Mouse (Mus musculus): ENCODE measurements at regions not wholly inside any gene's neighbourhood (a gene's known extent, or its start where the extent isn't known, plus 50 kb on each side); places are given as distances from the start of the nearest gene placed in this dataset.
"Not testable (repeated sequence)": the region's sequence is repeated elsewhere in the genome, so short reads cannot be mapped to it uniquely, and the experiment has no call there.

DNA sequence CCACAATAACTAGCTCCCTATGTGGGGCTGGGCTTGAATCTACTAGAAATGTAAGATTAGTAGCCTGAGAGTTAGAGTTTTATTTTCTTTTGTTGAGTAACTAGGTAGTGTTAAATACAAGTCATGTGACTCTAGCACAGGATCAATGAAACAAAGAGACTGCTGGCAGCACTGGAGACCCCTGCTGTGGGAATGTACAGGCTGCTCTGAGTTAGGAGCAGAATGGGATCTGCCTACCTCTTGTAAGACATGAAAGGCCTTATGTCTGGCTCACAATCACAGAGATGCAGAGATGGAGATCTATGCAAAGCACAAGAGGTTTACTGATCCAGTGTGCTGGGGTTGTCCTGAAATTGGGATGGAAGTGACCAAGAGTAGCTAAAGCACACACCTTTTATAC is 193.9 kb upstream of the Kcnmb2 start:
- not testable (repeated sequence) for H3K4me1 ChIP-seq; H3K4me3 ChIP-seq (replicated peaks); H3K27ac ChIP-seq; H3K9me3 ChIP-seq; H3K4me2 ChIP-seq; H3K36me3 ChIP-seq (replicated peaks); ATAC-seq (ENCODE audit: low FRiP score); H3K9ac ChIP-seq; H3K27me3 ChIP-seq

DNA sequence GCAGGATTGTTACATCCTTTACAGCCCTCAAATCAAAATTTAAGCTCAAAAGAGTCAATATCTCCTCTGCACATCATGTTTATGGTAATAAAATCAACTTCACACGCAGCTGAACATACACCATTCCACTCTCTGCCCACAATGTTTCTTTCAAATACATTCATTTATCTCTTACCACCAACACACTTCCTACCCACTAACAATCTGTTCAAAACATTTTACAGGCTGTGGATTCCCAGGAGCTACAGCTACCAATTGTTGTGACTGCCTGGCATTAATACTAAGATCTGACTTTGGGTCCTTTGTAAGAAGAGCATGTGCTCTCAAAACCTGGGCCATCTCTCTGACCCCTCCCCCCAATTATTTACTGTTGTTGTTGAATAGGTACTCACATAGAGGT is 161.0 kb upstream of the Kcnmb2 start:
- Histone ChIP-seq H3K36me3 (replicated peaks) (no peaks in the 10 kb centered on the region), H3K27me3 (no peaks in the 10 kb centered on the region), H3K4me3 (replicated peaks) (no peak overlapping the region), H3K4me2 (no peak overlapping the region), H3K9me3 (no peaks in the 10 kb centered on the region), H3K9ac (no peak overlapping the region), H3K27ac (no peak overlapping the region), H3K4me1 (no peaks in the 10 kb centered on the region)
- WGBS: 72% methylated on average over 1 of the region's 1 CpGs
- ATAC-seq (ENCODE audit: low FRiP score): no peak

- H3K4me3 ChIP-seq (replicated peaks): no peak overlapping the region
- no peak for ATAC-seq (ENCODE audit: low FRiP score)
- WGBS: 89% methylated on average over 4 of the region's 4 CpGs
- no peak overlapping the region for H3K9ac ChIP-seq
- H3K27me3 ChIP-seq: no peaks in the 10 kb centered on the region
- no peak overlapping the region for H3K4me2 ChIP-seq
- no peaks in the 10 kb centered on the region for H3K36me3 ChIP-seq (replicated peaks)
- H3K9me3 ChIP-seq: no peaks in the 10 kb centered on the region
- H3K27ac ChIP-seq: no peak overlapping the region
- H3K4me1 ChIP-seq: no peaks in the 10 kb centered on the region
These were observed 146.4 kb upstream of the Kcnmb2 start for GRCm38 (mm10) chr3:31755881-31756280.

DNA sequence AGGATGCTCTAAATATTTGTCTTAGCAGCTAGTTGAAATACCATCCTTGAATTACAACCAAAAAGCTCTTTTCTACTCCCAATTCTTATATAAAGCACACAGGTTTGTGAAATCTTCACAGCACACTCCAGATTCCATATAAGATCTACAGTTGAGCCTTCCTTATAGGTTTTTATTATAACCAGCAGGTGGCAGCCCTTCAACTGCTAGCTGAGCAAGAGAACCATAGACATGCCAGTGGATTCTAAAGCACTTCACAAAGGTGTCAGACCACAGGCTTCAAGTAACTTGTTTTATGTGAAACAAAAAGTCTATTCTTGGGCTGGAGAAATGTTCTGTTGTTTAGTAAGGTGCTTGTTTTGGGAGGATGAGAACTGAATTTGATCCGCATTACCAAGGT is 133.1 kb upstream of the Kcnmb2 start:
- no peaks in the 10 kb centered on the region for H3K9me3 ChIP-seq
- no peaks in the 10 kb centered on the region for H3K27me3 ChIP-seq
- no peak overlapping the region for H3K4me2 ChIP-seq
- H3K9ac ChIP-seq: no peak overlapping the region
- no peaks in the 10 kb centered on the region for H3K4me1 ChIP-seq
- H3K36me3 ChIP-seq (replicated peaks): no peaks in the 10 kb centered on the region
- H3K4me3 ChIP-seq (replicated peaks): no peak overlapping the region
- no peak overlapping the region for H3K27ac ChIP-seq
- WGBS: 90% methylated on average over 1 of the region's 1 CpGs
- no peak for ATAC-seq (ENCODE audit: low FRiP score)

DNA sequence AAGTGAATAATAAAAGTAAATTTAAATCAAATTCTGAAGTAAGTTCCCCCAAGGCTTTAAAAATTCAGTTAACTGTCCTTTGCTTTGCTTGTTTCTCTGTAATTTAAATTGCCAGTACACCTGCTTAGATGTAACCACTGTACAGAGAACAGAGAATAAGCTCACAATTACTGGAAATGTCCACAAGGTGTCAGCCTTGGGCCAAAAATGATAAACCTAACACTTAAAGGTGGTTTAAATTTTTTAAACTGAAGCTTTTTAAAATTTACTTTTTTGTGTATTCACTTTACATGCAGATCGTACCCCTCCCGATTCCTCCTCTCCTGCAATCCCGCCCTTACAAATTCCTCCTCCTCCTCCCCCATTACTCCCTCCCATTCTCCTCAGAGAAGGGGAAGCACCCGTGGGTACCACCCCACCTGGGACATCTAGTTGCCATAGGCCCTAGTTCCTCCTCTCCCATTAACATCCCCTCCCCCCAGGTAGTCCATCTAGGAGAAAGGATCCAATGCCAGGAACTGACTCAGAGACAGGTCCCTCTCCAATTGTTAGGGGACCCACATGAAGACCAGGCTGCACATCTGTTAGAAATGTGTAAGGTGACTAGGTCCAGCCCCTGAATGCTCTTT is 111.9 kb upstream of the Kcnmb2 start:
- Histone ChIP-seq H3K9me3 (no peaks in the 10 kb centered on the region), H3K4me3 (replicated peaks) (no peak overlapping the region), H3K27ac (no peak overlapping the region), H3K4me2 (no peak overlapping the region), H3K36me3 (replicated peaks) (no peaks in the 10 kb centered on the region), H3K27me3 (no peaks in the 10 kb centered on the region), H3K9ac (no peak overlapping the region), H3K4me1 (no peaks in the 10 kb centered on the region; the same call in 1 of the 2 replicates)
- 33% methylated on average over 4 of the region's 4 CpGs for WGBS
- ATAC-seq (ENCODE audit: low FRiP score): peak; percentile 58; the same call in 1 of the 2 replicates

- no peak for ATAC-seq (ENCODE audit: low FRiP score)
- H3K9ac ChIP-seq: no peak overlapping the region
- no peak overlapping the region for H3K27ac ChIP-seq
- no peaks in the 10 kb centered on the region for H3K9me3 ChIP-seq
- H3K4me3 ChIP-seq (replicated peaks): no peak overlapping the region
- 90% methylated on average over 8 of the region's 8 CpGs for WGBS
- H3K27me3 ChIP-seq: no peaks in the 10 kb centered on the region
- no peaks in the 10 kb centered on the region for H3K36me3 ChIP-seq (replicated peaks)
- no peak overlapping the region for H3K4me2 ChIP-seq
- H3K4me1 ChIP-seq: no peaks in the 10 kb centered on the region; the same call in 1 of the 2 replicates
These were observed 108.8 kb upstream of the Kcnmb2 start for GRCm38 (mm10) chr3:31793466-31794040.

DNA sequence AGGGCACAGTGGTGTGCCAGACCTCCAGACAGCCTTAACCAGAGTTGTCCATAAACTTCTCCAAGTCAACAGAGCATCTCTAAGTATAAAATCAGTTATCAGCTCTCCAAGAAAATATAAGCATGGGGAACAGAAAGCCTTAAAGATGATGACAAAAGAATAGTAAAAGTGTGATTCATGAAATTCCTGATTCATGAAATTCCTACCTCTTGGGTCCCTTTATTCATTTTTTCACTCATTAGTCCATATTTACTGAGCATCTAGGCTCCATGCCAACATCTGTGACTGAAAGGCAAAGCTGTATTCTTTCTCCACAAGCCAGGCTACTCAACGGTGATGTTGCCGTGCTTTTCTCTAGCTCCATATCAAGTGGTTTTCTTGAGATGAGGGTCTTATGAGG is 105.7 kb upstream of the Kcnmb2 start:
- H3K27me3 ChIP-seq: no peaks in the 10 kb centered on the region
- H3K9me3 ChIP-seq: no peaks in the 10 kb centered on the region
- no peak overlapping the region for H3K4me2 ChIP-seq
- no peaks in the 10 kb centered on the region for H3K36me3 ChIP-seq (replicated peaks)
- WGBS: 93% methylated on average over 2 of the region's 2 CpGs
- no peak overlapping the region for H3K9ac ChIP-seq
- no peaks in the 10 kb centered on the region for H3K4me1 ChIP-seq
- no peak overlapping the region for H3K27ac ChIP-seq
- no peak for ATAC-seq (ENCODE audit: low FRiP score)
- no peak overlapping the region for H3K4me3 ChIP-seq (replicated peaks)

- H3K36me3 ChIP-seq (replicated peaks): no peaks in the 10 kb centered on the region
- 82% methylated on average over 4 of the region's 4 CpGs for WGBS
- no peaks in the 10 kb centered on the region for H3K27me3 ChIP-seq
- H3K4me3 ChIP-seq (replicated peaks): no peak overlapping the region
- H3K9ac ChIP-seq: no peak overlapping the region
- no peak for ATAC-seq (ENCODE audit: low FRiP score)
- H3K4me2 ChIP-seq: no peak overlapping the region
- no peak overlapping the region for H3K27ac ChIP-seq
- H3K9me3 ChIP-seq: no peaks in the 10 kb centered on the region
- H3K4me1 ChIP-seq: no peaks in the 10 kb centered on the region
These were observed 103.1 kb upstream of the Kcnmb2 start for GRCm38 (mm10) chr3:31799192-31799591.

- no peak overlapping the region for H3K4me3 ChIP-seq (replicated peaks)
- no peak overlapping the region for H3K9ac ChIP-seq
- WGBS: 71% methylated on average over 5 of the region's 5 CpGs
- no peaks in the 10 kb centered on the region for H3K27me3 ChIP-seq
- H3K9me3 ChIP-seq: no peaks in the 10 kb centered on the region
- H3K4me1 ChIP-seq: no peaks in the 10 kb centered on the region
- no peaks in the 10 kb centered on the region for H3K36me3 ChIP-seq (replicated peaks)
- ATAC-seq (ENCODE audit: low FRiP score): no peak
- H3K27ac ChIP-seq: no peak overlapping the region
- no peak overlapping the region for H3K4me2 ChIP-seq
These were observed 98.3 kb upstream of the Kcnmb2 start for GRCm38 (mm10) chr3:31804038-31804437.

DNA sequence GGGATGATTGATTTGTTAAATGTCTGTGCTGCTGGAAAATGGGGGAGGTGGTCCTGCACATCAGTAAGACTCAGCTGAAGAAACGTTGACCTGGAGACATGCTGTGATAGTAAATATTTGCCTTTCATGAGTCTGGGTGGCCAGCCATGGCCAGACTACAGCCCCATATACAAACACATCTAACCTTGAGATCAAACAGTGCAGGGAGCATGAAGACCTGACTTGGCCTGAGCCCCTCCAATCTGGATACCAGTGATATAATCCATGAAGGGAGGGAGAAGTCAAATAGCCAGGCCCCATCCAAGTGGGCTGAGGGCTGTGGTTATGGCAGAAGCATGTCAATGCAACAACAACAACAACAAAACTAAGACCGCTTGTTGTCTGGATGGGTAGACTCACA is 94.6 kb upstream of the Kcnmb2 start:
- no peak overlapping the region for H3K4me2 ChIP-seq
- H3K36me3 ChIP-seq (replicated peaks): no peaks in the 10 kb centered on the region
- no peaks in the 10 kb centered on the region for H3K9me3 ChIP-seq
- no peaks in the 10 kb centered on the region for H3K4me1 ChIP-seq
- no peak overlapping the region for H3K9ac ChIP-seq
- no peak overlapping the region for H3K27ac ChIP-seq
- no peaks in the 10 kb centered on the region for H3K27me3 ChIP-seq
- no peak overlapping the region for H3K4me3 ChIP-seq (replicated peaks)
- no peak for ATAC-seq (ENCODE audit: low FRiP score)
- 81% methylated on average over 2 of the region's 2 CpGs for WGBS

GRCm38 (mm10) chr3:31809131-31809530 is 93.2 kb upstream of the Kcnmb2 start:
- not testable (repeated sequence) for H3K4me1 ChIP-seq; H3K9me3 ChIP-seq; ATAC-seq (ENCODE audit: low FRiP score); H3K4me3 ChIP-seq (replicated peaks); H3K27me3 ChIP-seq; H3K4me2 ChIP-seq; H3K27ac ChIP-seq; H3K36me3 ChIP-seq (replicated peaks); H3K9ac ChIP-seq
- 95% methylated on average over 13 of the region's 13 CpGs for WGBS

DNA sequence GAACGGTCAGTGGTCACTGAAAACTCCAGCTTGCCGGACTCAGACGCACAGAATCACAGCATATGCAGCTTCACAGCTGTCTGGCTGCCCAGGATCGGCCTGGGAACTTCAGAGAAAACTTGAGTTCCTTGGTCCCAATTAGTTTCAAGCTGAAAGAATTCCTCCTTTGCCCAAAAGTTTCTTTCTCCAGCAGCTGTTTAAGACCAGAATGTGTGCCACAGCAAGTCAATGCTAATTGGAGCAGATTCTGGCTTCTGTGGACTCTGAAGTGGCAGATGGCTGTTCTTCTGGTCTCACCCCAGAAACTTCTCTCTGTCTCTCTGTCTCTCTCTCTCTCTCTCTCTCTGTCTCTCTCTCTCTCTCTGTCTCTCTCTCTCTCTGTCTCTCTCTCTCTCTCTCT is 91.1 kb upstream of the Kcnmb2 start:
- no peak overlapping the region for H3K27ac ChIP-seq
- H3K27me3 ChIP-seq: no peaks in the 10 kb centered on the region
- no peak for ATAC-seq (ENCODE audit: low FRiP score)
- no peaks in the 10 kb centered on the region for H3K9me3 ChIP-seq
- no peak overlapping the region for H3K9ac ChIP-seq
- 74% methylated on average over 4 of the region's 4 CpGs for WGBS
- no peak overlapping the region for H3K4me3 ChIP-seq (replicated peaks)
- no peaks in the 10 kb centered on the region for H3K36me3 ChIP-seq (replicated peaks)
- no peak overlapping the region for H3K4me2 ChIP-seq
- no peaks in the 10 kb centered on the region for H3K4me1 ChIP-seq

DNA sequence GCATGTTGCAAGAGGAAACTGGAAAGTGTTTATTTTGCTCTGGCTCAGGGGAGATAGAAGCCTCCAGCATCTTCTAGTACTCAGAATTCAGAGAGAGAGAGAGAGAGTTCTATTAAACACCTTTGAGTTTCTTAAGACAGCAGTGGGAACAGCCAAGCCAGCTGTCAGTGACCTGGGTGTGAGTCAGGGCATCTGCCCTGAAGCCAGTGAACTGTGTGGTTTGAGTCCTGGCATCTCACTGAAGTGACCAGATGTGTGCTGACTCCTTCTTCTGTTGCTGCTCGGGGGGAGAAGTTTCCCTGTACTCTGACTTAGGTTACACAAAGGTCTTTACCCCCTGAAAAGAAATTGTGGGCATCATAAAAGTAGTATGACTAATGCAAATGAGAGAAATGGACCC is 70.4 kb upstream of the Kcnmb2 start:
- Histone ChIP-seq H3K9me3 (no peaks in the 10 kb centered on the region), H3K4me2 (no peak overlapping the region), H3K9ac (no peak overlapping the region), H3K4me1 (no peaks in the 10 kb centered on the region), H3K27ac (no peak overlapping the region), H3K4me3 (replicated peaks) (no peak overlapping the region), H3K27me3 (no peaks in the 10 kb centered on the region), H3K36me3 (replicated peaks) (no peaks in the 10 kb centered on the region)
- WGBS: 100% methylated on average over 1 of the region's 1 CpGs
- ATAC-seq (ENCODE audit: low FRiP score): no peak

Measured in forebrain, embryonic 12.5 days (tissue).